Mouse (Mus musculus): ENCODE data around the gene Tmtc2.
A peak's percentile ranks its signal among the peaks of the same experiment; 100 is the strongest.

Gene Tmtc2

GRCm38 (mm10) chr10:105292961-105293360 lies 281.3 kb downstream of the Tmtc2 start:
- no peak for DNase-seq (ENCODE audit: low spot score)

GRCm38 (mm10) chr10:105288472-105288871 lies 285.8 kb downstream of the Tmtc2 start:
- no peak for DNase-seq (ENCODE audit: low spot score)

- no peak for DNase-seq (ENCODE audit: low spot score)
Measured at GRCm38 (mm10) chr10:105287575-105287974, 286.7 kb downstream of the Tmtc2 start.

- DNase-seq (ENCODE audit: low spot score) = no peak
Measured at GRCm38 (mm10) chr10:105287064-105287463, 287.2 kb downstream of the Tmtc2 start.

GRCm38 (mm10) chr10:105286221-105286620 lies 288.0 kb downstream of the Tmtc2 start:
- DNase-seq (ENCODE audit: low spot score) = no peak

- DNase-seq (ENCODE audit: low spot score) = no peak
Measured at GRCm38 (mm10) chr10:105284171-105284570, 290.1 kb downstream of the Tmtc2 start.

- DNase-seq (ENCODE audit: low spot score) = no peak
Measured at GRCm38 (mm10) chr10:105280933-105281332, 293.3 kb downstream of the Tmtc2 start.

- peak; percentile 12 for DNase-seq (ENCODE audit: low spot score)
Measured at GRCm38 (mm10) chr10:105260053-105260452, 314.2 kb downstream of the Tmtc2 start.

GRCm38 (mm10) chr10:105238291-105238690 lies 336.0 kb downstream of the Tmtc2 start:
- DNase-seq (ENCODE audit: low spot score) = peak; percentile 36

GRCm38 (mm10) chr10:105232864-105233263 lies 341.4 kb downstream of the Tmtc2 start:
- DNase-seq (ENCODE audit: low spot score) = no peak

GRCm38 (mm10) chr10:105230416-105230815 lies 343.8 kb downstream of the Tmtc2 start:
- DNase-seq (ENCODE audit: low spot score) = no peak

- DNase-seq (ENCODE audit: low spot score) = no peak
Measured at GRCm38 (mm10) chr10:105228623-105229022, 345.6 kb downstream of the Tmtc2 start.

GRCm38 (mm10) chr10:105227631-105228030 lies 346.6 kb downstream of the Tmtc2 start:
- DNase-seq (ENCODE audit: low spot score) = peak; percentile 56

- DNase-seq (ENCODE audit: low spot score) = no peak
Measured at GRCm38 (mm10) chr10:105225714-105226113, 348.5 kb downstream of the Tmtc2 start.

GRCm38 (mm10) chr10:105222904-105223303 lies 351.3 kb downstream of the Tmtc2 start:
- DNase-seq (ENCODE audit: low spot score) = no peak

- DNase-seq (ENCODE audit: low spot score) = no peak
Measured at GRCm38 (mm10) chr10:105201491-105201890, 372.8 kb downstream of the Tmtc2 start.

GRCm38 (mm10) chr10:105200678-105201077 lies 373.6 kb downstream of the Tmtc2 start:
- no peak for DNase-seq (ENCODE audit: low spot score)

GRCm38 (mm10) chr10:105200092-105200491 lies 374.2 kb downstream of the Tmtc2 start:
- DNase-seq (ENCODE audit: low spot score) = peak; percentile 62

GRCm38 (mm10) chr10:105199515-105199914 lies 374.7 kb downstream of the Tmtc2 start:
- DNase-seq (ENCODE audit: low spot score) = no peak

GRCm38 (mm10) chr10:105195377-105195776 lies 378.9 kb downstream of the Tmtc2 start:
- DNase-seq (ENCODE audit: low spot score) = no peak

GRCm38 (mm10) chr10:105193756-105194460 lies 380.3 kb downstream of the Tmtc2 start:
- DNase-seq (ENCODE audit: low spot score) = no peak

GRCm38 (mm10) chr10:105192071-105192470 lies 382.2 kb downstream of the Tmtc2 start:
- no peak for DNase-seq (ENCODE audit: low spot score)

GRCm38 (mm10) chr10:105189746-105190145 lies 384.5 kb downstream of the Tmtc2 start:
- DNase-seq (ENCODE audit: low spot score) = no peak

- DNase-seq (ENCODE audit: low spot score) = no peak
Measured at GRCm38 (mm10) chr10:105186636-105187035, 387.6 kb downstream of the Tmtc2 start.

All from embryo, embryonic 10.5 days (tissue).